Mouse (Mus musculus) cortical plate, adult 2 months (tissue): ENCODE data around the gene Htr1f. TPM values are rescaled to one million over a fixed set of nuclear protein-coding genes. Genes with fewer than 3 reads are reported as not detected.

Experiments used
- H3K27ac ChIP-seq: fragments of 200-500 bp; 2 replicates; pipeline ENCODE4 v1.5.1; 2012; ENCODE audit warnings: low read length, control low read depth, inconsistent platforms; ENCODE audit not compliant: insufficient read depth
- H3K4me1 ChIP-seq: fragments of 200-500 bp; 2 replicates; pipeline ENCODE4 v1.6.1; 2011; ENCODE audit warnings: low read length; ENCODE audit not compliant: control insufficient read depth, insufficient read depth
- H3K4me3 ChIP-seq: fragments of 200-500 bp; 2 replicates; pipeline ENCODE4 v1.5.1; 2011; ENCODE audit warnings: mild to moderate bottlenecking, low read length, control low read depth; ENCODE audit not compliant: insufficient read depth
- CTCF ChIP-seq: fragments of 200-500 bp; IDR thresholded peaks from 2 replicates; pipeline ENCODE4 v1.5.1; 2011; ENCODE audit warnings: mild to moderate bottlenecking, control low read depth, low read length; ENCODE audit not compliant: insufficient read depth; ENCODE audit errors: extremely low read depth
- POLR2A ChIP-seq: fragments of 200-500 bp; IDR thresholded peaks from 2 replicates; pipeline ENCODE4 v1.6.1; 2011; ENCODE audit warnings: mild to moderate bottlenecking, low read length, control low read depth; ENCODE audit not compliant: insufficient read depth; ENCODE audit errors: extremely low read depth
- polyA plus RNA-seq: library from polyadenylated mRNA; depleted of rRNA; stranded (reverse); fragments of >200 nt; gene quantifications from 2 replicates; pipeline ENCODE4 v1.2.3, GENCODE M21; 2012

Gene Htr1f
- polyA plus RNA-seq, 1 experiment: 2.0 TPM

- TF ChIP-seq POLR2A (no peak), CTCF (no peak)
- no peak overlapping the region for H3K27ac ChIP-seq
- H3K4me1 ChIP-seq: no peaks in the 10 kb centered on the region
- H3K4me3 ChIP-seq: no peak overlapping the region
Measured at GRCm38 (mm10) chr16:64889496-64889895, 216.2 kb downstream of the Htr1f start.

- TF ChIP-seq CTCF: no peak
- no peak for TF ChIP-seq POLR2A
- Histone ChIP-seq H3K27ac (no peak overlapping the region), H3K4me3 (no peak overlapping the region), H3K4me1 (no peaks in the 10 kb centered on the region)
Measured at GRCm38 (mm10) chr16:64885547-64885946, 220.1 kb downstream of the Htr1f start.

- Histone ChIP-seq H3K27ac (no peak overlapping the region), H3K4me1 (no peaks in the 10 kb centered on the region)
- no peak for TF ChIP-seq CTCF
- TF ChIP-seq POLR2A: no peak
Measured at GRCm38 (mm10) chr16:64885142-64885541, 220.5 kb downstream of the Htr1f start.

GRCm38 (mm10) chr16:64884420-64884838 lies 221.2 kb downstream of the Htr1f start:
- Histone ChIP-seq H3K27ac (no peak overlapping the region), H3K4me3 (no peak overlapping the region), H3K4me1 (no peaks in the 10 kb centered on the region)
- no peak for TF ChIP-seq POLR2A
- TF ChIP-seq CTCF: no peak

More at GRCm38 (mm10) chr16:64885142-64885541, 220.5 kb downstream of the Htr1f start:
- no peak overlapping the region for H3K4me3 ChIP-seq

GRCm38 (mm10) chr16:64883896-64884295 lies 221.8 kb downstream of the Htr1f start:
- Histone ChIP-seq H3K4me1 (no peaks in the 10 kb centered on the region), H3K4me3 (no peak overlapping the region), H3K27ac (no peak overlapping the region)
- TF ChIP-seq POLR2A (no peak), CTCF (no peak)

GRCm38 (mm10) chr16:64881442-64881841 lies 224.2 kb downstream of the Htr1f start:
- no peak for TF ChIP-seq CTCF
- no peak for TF ChIP-seq POLR2A
- H3K4me3 ChIP-seq: no peak overlapping the region

GRCm38 (mm10) chr16:64880986-64881385 lies 224.7 kb downstream of the Htr1f start:
- TF ChIP-seq POLR2A (no peak), CTCF (no peak)
- no peaks in the 10 kb centered on the region for H3K4me1 ChIP-seq
- no peak overlapping the region for H3K27ac ChIP-seq
- H3K4me3 ChIP-seq: no peak overlapping the region

More at GRCm38 (mm10) chr16:64881442-64881841, 224.2 kb downstream of the Htr1f start:
- Histone ChIP-seq H3K27ac (no peak overlapping the region), H3K4me1 (no peaks in the 10 kb centered on the region)

- Histone ChIP-seq H3K4me3 (no peak overlapping the region), H3K4me1 (no peaks in the 10 kb centered on the region), H3K27ac (no peak overlapping the region)
- TF ChIP-seq POLR2A: no peak
- TF ChIP-seq CTCF: no peak
Measured at GRCm38 (mm10) chr16:64879735-64880134, 225.9 kb downstream of the Htr1f start.

GRCm38 (mm10) chr16:64878611-64879132 lies 227.0 kb downstream of the Htr1f start:
- H3K4me1 ChIP-seq: no peaks in the 10 kb centered on the region
- no peak overlapping the region for H3K4me3 ChIP-seq
- TF ChIP-seq POLR2A (no peak), CTCF (no peak)
- H3K27ac ChIP-seq: no peak overlapping the region

GRCm38 (mm10) chr16:64877314-64877713 lies 228.3 kb downstream of the Htr1f start:
- TF ChIP-seq POLR2A (no peak), CTCF (no peak)
- Histone ChIP-seq H3K27ac (no peak overlapping the region), H3K4me3 (no peak overlapping the region), H3K4me1 (no peaks in the 10 kb centered on the region)

- Histone ChIP-seq H3K27ac (no peak overlapping the region), H3K4me1 (no peaks in the 10 kb centered on the region), H3K4me3 (no peak overlapping the region)
- TF ChIP-seq POLR2A (no peak), CTCF (no peak)
Measured at GRCm38 (mm10) chr16:64876631-64877265, 228.9 kb downstream of the Htr1f start.
